ENCODE assay signal across 9 mouse cellular contexts in genomic region chrX:7658785-7659589, GRCm38 (mm10). TPM values are rescaled to one million over a fixed set of nuclear protein-coding genes. Genes with fewer than 3 reads are reported as not detected.
DNase-seq lines count a peak whose midpoint lies in the region; ATAC-seq and TF ChIP-seq lines count a peak whose summit lies in the region.
"Had no signal": no experiment of that assay in that cellular context is flagged by ENCODE, and none has a peak within 500 bp of the region (broad histone marks: within the 10 kb centered on the region; RNA-seq: fewer than 3 reads in every experiment).

No protein-coding gene starts in this region.

- H3K9ac ChIP-seq in lung, embryonic 14.5 days: no peak overlapping the region; the same call in 1 of the 2 replicates
- H3K9ac ChIP-seq in intestine, postnatal 0 days (ENCODE audit: low read depth, low read length): peak overlapping the region; percentile 37; the same call in 1 of the 2 replicates
- H3K9ac ChIP-seq in liver, postnatal 0 days (replicated peaks): no peak overlapping the region
- H3K9ac ChIP-seq: neural tube, embryonic 13.5 days had no signal

- TF ChIP-seq CTCF in lung, embryonic 14.5 days (IDR thresholded peaks at IDR 0.05; ENCODE audit: low read depth): no peak
- no peak for TF ChIP-seq CTCF in intestine, postnatal 0 days (IDR thresholded peaks at IDR 0.05; ENCODE audit: low read depth)
- no peak for TF ChIP-seq CTCF in liver, postnatal 0 days (IDR thresholded peaks at IDR 0.05; ENCODE audit: low read depth)

- H3K27me3 ChIP-seq in lung, embryonic 14.5 days (ENCODE audit: insufficient read depth, low read length): no peaks in the 10 kb centered on the region
- H3K27me3 ChIP-seq in intestine, postnatal 0 days (replicated peaks; ENCODE audit: control insufficient read depth, insufficient read depth, low read length): no peaks in the 10 kb centered on the region
- no peaks in the 10 kb centered on the region for H3K27me3 ChIP-seq in liver, postnatal 0 days (ENCODE audit: insufficient read depth, low read length)
- H3K27me3 ChIP-seq: neural tube, embryonic 13.5 days had no signal

- peak overlapping the region; percentile 60 for H3K4me2 ChIP-seq in lung, embryonic 14.5 days
- peak overlapping the region; percentile 66 for H3K4me2 ChIP-seq in intestine, postnatal 0 days (replicated peaks; ENCODE audit: low read depth)
- H3K4me2 ChIP-seq in liver, postnatal 0 days (ENCODE audit: low read depth, low read length): no peak overlapping the region

- DNase-seq in lung, embryonic 14.5 days: no peak
- DNase-seq in lung, postnatal 4 days: no peak
- DNase-seq in liver, postnatal 0 days: no peak
- DNase-seq in frontal cortex, adult 2 months (ENCODE audit: extremely low spot score in 1 of 2, low spot score in 1 of 2): no peak
- no peak for DNase-seq in thymus, postnatal 14 days

- H3K9me3 ChIP-seq in lung, embryonic 14.5 days (ENCODE audit: low read depth, low read length): no peaks in the 10 kb centered on the region
- H3K9me3 ChIP-seq in intestine, postnatal 0 days (ENCODE audit: control insufficient read depth): no peaks in the 10 kb centered on the region
- no peaks in the 10 kb centered on the region for H3K9me3 ChIP-seq in liver, postnatal 0 days (ENCODE audit: low read length)
- H3K9me3 ChIP-seq: neural tube, embryonic 13.5 days had no signal

- WGBS in lung, embryonic 14.5 days: 50% methylated on average over 11 of the region's 11 CpGs
- WGBS in intestine, postnatal 0 days: 38% methylated on average over 11 of the region's 11 CpGs
- WGBS in liver, postnatal 0 days (ENCODE audit: insufficient replicate concordance): 70% methylated on average over 11 of the region's 11 CpGs

- H3K36me3 ChIP-seq in lung, embryonic 14.5 days (ENCODE audit: insufficient read depth): no peaks in the 10 kb centered on the region
- H3K36me3 ChIP-seq in intestine, postnatal 0 days (ENCODE audit: control insufficient read depth, insufficient read depth): no peaks in the 10 kb centered on the region
- H3K36me3 ChIP-seq in liver, postnatal 0 days (replicated peaks; ENCODE audit: insufficient read depth, low read length): no peaks in the 10 kb centered on the region
- H3K36me3 ChIP-seq: neural tube, embryonic 13.5 days had no signal

- peak; percentile 26; the same call in 1 of the 2 replicates for ATAC-seq in lung, embryonic 14.5 days (ENCODE audit: insufficient read depth)
- 0 out of 2 replicates have a peak, but pooled peaks have one; percentile 1 for ATAC-seq in granulocyte monocyte progenitor cell, adult 5-6 weeks (replicated peaks; ENCODE audit: poor library complexity, severe bottlenecking)
- peak; percentile 53 for ATAC-seq in intestine, postnatal 0 days
- no peak for ATAC-seq in liver, postnatal 0 days
- ATAC-seq in inflammation-experienced regulatory T-cells, adult 6 months: no peak

- TF ChIP-seq EP300 in liver, postnatal 0 days (IDR thresholded peaks at IDR 0.05; ENCODE audit: low read depth): no peak

- H3K27ac ChIP-seq in lung, embryonic 14.5 days (ENCODE audit: low read depth): peak overlapping the region; percentile 63; the same call in 1 of the 2 replicates
- H3K27ac ChIP-seq in intestine, postnatal 0 days (ENCODE audit: low read depth, low read length): peak overlapping the region; percentile 50; the same call in 1 of the 2 replicates
- no peak overlapping the region for H3K27ac ChIP-seq in liver, postnatal 0 days (ENCODE audit: low read depth)
- H3K27ac ChIP-seq: neural tube, embryonic 13.5 days had no signal

- no peaks in the 10 kb centered on the region; the same call in 1 of the 2 replicates for H3K4me1 ChIP-seq in lung, embryonic 14.5 days (ENCODE audit: insufficient read depth)
- no peaks in the 10 kb centered on the region for H3K4me1 ChIP-seq in intestine, postnatal 0 days (replicated peaks; ENCODE audit: control insufficient read depth, insufficient read depth, low read length)
- H3K4me1 ChIP-seq in liver, postnatal 0 days (ENCODE audit: insufficient read depth): no peaks in the 10 kb centered on the region

- peak overlapping the region; percentile 44 for H3K4me3 ChIP-seq in lung, embryonic 14.5 days (ENCODE audit: low read depth, low read length)
- peak overlapping the region; percentile 46 for H3K4me3 ChIP-seq in intestine, postnatal 0 days (ENCODE audit: low read depth, low read length)
- peak overlapping the region; percentile 55; the same call in 1 of the 2 replicates for H3K4me3 ChIP-seq in liver, postnatal 0 days (ENCODE audit: low read depth, low read length)
- H3K4me3 ChIP-seq: neural tube, embryonic 13.5 days had no signal

RNA-seq across cellular contexts. Expression of gene Prickle3, which starts 1.9 kb away (rescaled TPM):
- 8.3 and 8.6 TPM in 2 replicates for polyA plus RNA-seq in lung, embryonic 14.5 days (2014; fragmentation: Nextera tagmentation; extraction: Ambion mirVana)
- 8.4 and 12.5 TPM in 2 replicates for total RNA-seq in granulocyte monocyte progenitor cell, adult 5-6 weeks (2014; fragmentation: Nextera tagmentation)
- 2.6 and 2.7 TPM in 2 replicates for total RNA-seq in granulocyte monocyte progenitor cell, adult 5-6 weeks (2017)
- polyA plus RNA-seq in intestine, postnatal 0 days (2015; fragmentation: Nextera tagmentation; extraction: Ambion mirVana): 3.4 and 4.3 TPM in 2 replicates
- 1.7 TPM in 2 replicates for polyA plus RNA-seq in liver, postnatal 0 days (2015; fragmentation: Nextera tagmentation; extraction: Ambion mirVana)
- polyA plus RNA-seq in frontal cortex, adult 2 months (2012; rRNA removed): 2.3 and 2.4 TPM in 2 replicates
- polyA plus RNA-seq in inflammation-experienced regulatory T-cells, adult 6 months (2017; shearing (Covaris generic)): 1 to 10 TPM; 4.6 to 8.3 (median 7.4) TPM

RNA-seq across cellular contexts. Expression of gene Plp2, which starts 12.2 kb away (rescaled TPM):
- polyA plus RNA-seq in lung, embryonic 14.5 days (2014; fragmentation: Nextera tagmentation; extraction: Ambion mirVana): 185 and 188 TPM in 2 replicates
- 51.4 and 73.9 TPM in 2 replicates for total RNA-seq in granulocyte monocyte progenitor cell, adult 5-6 weeks (2014; fragmentation: Nextera tagmentation)
- total RNA-seq in granulocyte monocyte progenitor cell, adult 5-6 weeks (2017): 16.0 and 20.9 TPM in 2 replicates
- 113 and 124 TPM in 2 replicates for polyA plus RNA-seq in intestine, postnatal 0 days (2015; fragmentation: Nextera tagmentation; extraction: Ambion mirVana)
- polyA plus RNA-seq in liver, postnatal 0 days (2015; fragmentation: Nextera tagmentation; extraction: Ambion mirVana): 25.7 TPM in 2 replicates
- polyA plus RNA-seq in frontal cortex, adult 2 months (2012; rRNA removed): 14.6 and 15.6 TPM in 2 replicates
- polyA plus RNA-seq in inflammation-experienced regulatory T-cells, adult 6 months (2017; shearing (Covaris generic)): 100 to 1,000 TPM; 140 to 192 (median 157) TPM

RNA-seq across cellular contexts. Expression of gene Syp, which starts 20.7 kb away (rescaled TPM):
- polyA plus RNA-seq in lung, embryonic 14.5 days (2014; fragmentation: Nextera tagmentation; extraction: Ambion mirVana): 0.88 and 0.97 TPM in 2 replicates
- total RNA-seq in granulocyte monocyte progenitor cell, adult 5-6 weeks (2014; fragmentation: Nextera tagmentation): 0.23 and 0.97 TPM in 2 replicates
- 0.13 TPM in 1 of 2 replicates, not detected in the other for total RNA-seq in granulocyte monocyte progenitor cell, adult 5-6 weeks (2017)
- polyA plus RNA-seq in intestine, postnatal 0 days (2015; fragmentation: Nextera tagmentation; extraction: Ambion mirVana): 5.4 and 5.7 TPM in 2 replicates
- 0.04 TPM in 1 of 2 replicates, not detected in the other for polyA plus RNA-seq in liver, postnatal 0 days (2015; fragmentation: Nextera tagmentation; extraction: Ambion mirVana)
- 961 and 980 TPM in 2 replicates for polyA plus RNA-seq in frontal cortex, adult 2 months (2012; rRNA removed)
- polyA plus RNA-seq in inflammation-experienced regulatory T-cells, adult 6 months (2017; shearing (Covaris generic)): 1 to 10 TPM; 1.8 to 7.0 (median 7.0) TPM

RNA-seq across cellular contexts. Expression of gene Magix, which starts 22.1 kb away (rescaled TPM):
- 0.12 and 0.13 TPM in 2 replicates for polyA plus RNA-seq in lung, embryonic 14.5 days (2014; fragmentation: Nextera tagmentation; extraction: Ambion mirVana)
- not detected in 2 replicates for total RNA-seq in granulocyte monocyte progenitor cell, adult 5-6 weeks (2014; fragmentation: Nextera tagmentation)
- 0.17 TPM in 1 of 2 replicates, not detected in the other for total RNA-seq in granulocyte monocyte progenitor cell, adult 5-6 weeks (2017)
- polyA plus RNA-seq in intestine, postnatal 0 days (2015; fragmentation: Nextera tagmentation; extraction: Ambion mirVana): 1.4 and 1.6 TPM in 2 replicates
- polyA plus RNA-seq in liver, postnatal 0 days (2015; fragmentation: Nextera tagmentation; extraction: Ambion mirVana): 2.4 TPM in 2 replicates
- 0.90 and 1.2 TPM in 2 replicates for polyA plus RNA-seq in frontal cortex, adult 2 months (2012; rRNA removed)
- not detected for polyA plus RNA-seq in inflammation-experienced regulatory T-cells, adult 6 months (2017; shearing (Covaris generic))

RNA-seq across cellular contexts. Expression of gene Gpkow, which starts 37.9 kb away (rescaled TPM):
- polyA plus RNA-seq in lung, embryonic 14.5 days (2014; fragmentation: Nextera tagmentation; extraction: Ambion mirVana): 46.6 and 46.9 TPM in 2 replicates
- total RNA-seq in granulocyte monocyte progenitor cell, adult 5-6 weeks (2014; fragmentation: Nextera tagmentation): 18.9 and 21.2 TPM in 2 replicates
- 30.4 and 32.7 TPM in 2 replicates for total RNA-seq in granulocyte monocyte progenitor cell, adult 5-6 weeks (2017)
- polyA plus RNA-seq in intestine, postnatal 0 days (2015; fragmentation: Nextera tagmentation; extraction: Ambion mirVana): 13.8 and 14.6 TPM in 2 replicates
- 8.0 and 9.3 TPM in 2 replicates for polyA plus RNA-seq in liver, postnatal 0 days (2015; fragmentation: Nextera tagmentation; extraction: Ambion mirVana)
- 26.2 and 32.7 TPM in 2 replicates for polyA plus RNA-seq in frontal cortex, adult 2 months (2012; rRNA removed)
- 10 to 100 TPM; 48.0 to 54.7 (median 52.7) TPM for polyA plus RNA-seq in inflammation-experienced regulatory T-cells, adult 6 months (2017; shearing (Covaris generic))

Comparison
In these comparisons a context has a peak if more than half of its experiments do, and no peak if none do; other contexts are left out.
1. ATAC-seq: peak in lung, embryonic 14.5 days (single experiment), granulocyte monocyte progenitor cell, adult 5-6 weeks (single experiment) and intestine, postnatal 0 days (single experiment); none in liver, postnatal 0 days (single experiment) and inflammation-experienced regulatory T-cells, adult 6 months (single experiment).
2. RNA of gene Syp, which starts 20.7 kb away (polyA plus RNA-seq): 961 to 980 TPM in frontal cortex, adult 2 months; 1.8 to 7.0 TPM in inflammation-experienced regulatory T-cells, adult 6 months, 5.4 to 5.7 TPM in intestine, postnatal 0 days, 0.88 to 0.97 TPM in lung, embryonic 14.5 days and 0.04 TPM in liver, postnatal 0 days; every median in the first group is over 100 times any median in the second.
3. Peak in every context shown above with its lines, with median percentiles within 50 percentile points of each other: H3K4me3 ChIP-seq.